Mouse (Mus musculus): ENCODE results near the gene Hpd. TPM values are rescaled to one million over a fixed set of nuclear protein-coding genes. Genes with fewer than 3 reads are reported as not detected.
A peak's percentile ranks its signal among the peaks of the same experiment; 100 is the strongest.
"Not testable (repeated sequence)": the region's sequence is repeated elsewhere in the genome, so short reads cannot be mapped to it uniquely, and the experiment has no call there.

Gene Hpd
- not detected for polyA plus RNA-seq (2021)

- ChIA-PET CTCF (no interaction called here), POLR2A (no interaction called here)
- DNase-seq (ENCODE audit: low read depth, low spot score) (no peak), ATAC-seq (no peak)
- TF ChIP-seq CTCF (IDR thresholded peaks at IDR 0.05): no peak
- peaks cover 10% of the 10 kb centered on the region for H3K27me3 ChIP-seq
- in situ Hi-C loops (cut with MboI; ENCODE audit: low pct_unique_long_range_greater_than_20kb): no loop called here
Observed at GRCm38 (mm10) chr5:123182651-123183050, at the start of gene Hpd. Gene Hpd, minus strand, starts transcription at chr5:123182727.

GRCm38 (mm10) chr5:123232180-123232579 is 49.7 kb upstream of the Hpd start:
- in situ Hi-C loops (cut with MboI; ENCODE audit: low pct_unique_long_range_greater_than_20kb): no loop called here
- ATAC-seq (no peak), DNase-seq (ENCODE audit: low read depth, low spot score) (no peak)
- ChIA-PET CTCF (interaction anchor here (3.5 kb wide), 1 partner anchor 14 kb away, joined by 12 read pairs; no protein-coding TSS in a partner anchor), POLR2A (interaction anchor here (1.2 kb wide), 1 partner anchor 124 kb away, joined by 4 read pairs; no protein-coding TSS in a partner anchor)
- TF ChIP-seq CTCF (IDR thresholded peaks at IDR 0.05): no peak
- no peaks in the 10 kb centered on the region for H3K27me3 ChIP-seq

GRCm38 (mm10) chr5:123229296-123229695 is 46.8 kb upstream of the Hpd start:
- in situ Hi-C loops (cut with MboI; ENCODE audit: low pct_unique_long_range_greater_than_20kb): loop anchor here (5.0 kb wide), 1 partner anchor 37 kb away; no protein-coding TSS in a partner anchor
- ATAC-seq (no peak), DNase-seq (ENCODE audit: low read depth, low spot score) (no peak)
- no peak for TF ChIP-seq CTCF (IDR thresholded peaks at IDR 0.05)
- ChIA-PET CTCF (interaction anchor here (0.9 to 1.5 kb wide), 2 partner anchors 10 to 16 kb away, joined by 3 read pairs; no protein-coding TSS in a partner anchor), POLR2A (no interaction called here)
- no peaks in the 10 kb centered on the region for H3K27me3 ChIP-seq

- H3K27me3 ChIP-seq: no peaks in the 10 kb centered on the region
- in situ Hi-C loops (cut with MboI; ENCODE audit: low pct_unique_long_range_greater_than_20kb): loop anchor here (5.0 kb wide), 1 partner anchor 36 kb away; no protein-coding TSS in a partner anchor
- CTCF ChIA-PET: interaction anchor here (0.9 to 1.5 kb wide), 2 partner anchors 11 to 17 kb away, joined by 3 read pairs; no protein-coding TSS in a partner anchor
- DNase-seq (ENCODE audit: low read depth, low spot score): no peak
- ATAC-seq: no peak
- POLR2A ChIA-PET: interaction anchor here (0.7 kb wide), 2 partner anchors 30 to 205 kb away, joined by 3 read pairs; no protein-coding TSS in a partner anchor
- no peak for TF ChIP-seq CTCF (IDR thresholded peaks at IDR 0.05)
Observed at GRCm38 (mm10) chr5:123228524-123228922, 46.0 kb upstream of the Hpd start.

GRCm38 (mm10) chr5:123227762-123228523 is 45.4 kb upstream of the Hpd start:
- peak; percentile 51 for ATAC-seq
- CTCF ChIA-PET: no interaction called here

GRCm38 (mm10) chr5:123226851-123227250 is 44.3 kb upstream of the Hpd start:
- in situ Hi-C loops (cut with MboI; ENCODE audit: low pct_unique_long_range_greater_than_20kb): loop anchor here (5.0 kb wide), 1 partner anchor 35 kb away; no protein-coding TSS in a partner anchor
- H3K27me3 ChIP-seq: no peaks in the 10 kb centered on the region
- ChIA-PET POLR2A (interaction anchor here (0.6 kb wide), 1 partner anchor 358 kb away, joined by 11 read pairs; no protein-coding TSS in a partner anchor), CTCF (interaction anchor here (1.2 kb wide), 1 partner anchor 15 kb away, joined by 4 read pairs; no protein-coding TSS in a partner anchor)
- DNase-seq (ENCODE audit: low read depth, low spot score) (no peak), ATAC-seq (no peak)
- TF ChIP-seq CTCF (IDR thresholded peaks at IDR 0.05): no peak

More at GRCm38 (mm10) chr5:123227762-123228523, 45.4 kb upstream of the Hpd start:
- in situ Hi-C loops (cut with MboI; ENCODE audit: low pct_unique_long_range_greater_than_20kb): loop anchor here (5.0 kb wide), 1 partner anchor 36 kb away; no protein-coding TSS in a partner anchor
- peak; percentile 87 for DNase-seq (ENCODE audit: low read depth, low spot score)
- TF ChIP-seq CTCF (IDR thresholded peaks at IDR 0.05): no peak
- no peaks in the 10 kb centered on the region for H3K27me3 ChIP-seq
- POLR2A ChIA-PET: interaction anchor here (0.7 kb wide), 2 partner anchors 31 to 206 kb away, joined by 3 read pairs; no protein-coding TSS in a partner anchor

GRCm38 (mm10) chr5:123223861-123224260 is 41.3 kb upstream of the Hpd start:
- CTCF ChIA-PET: not testable (repeated sequence)

GRCm38 (mm10) chr5:123223051-123223410 is 40.5 kb upstream of the Hpd start:
- no peaks in the 10 kb centered on the region for H3K27me3 ChIP-seq
- DNase-seq (ENCODE audit: low read depth, low spot score) (no peak), ATAC-seq (no peak)
- in situ Hi-C loops (cut with MboI; ENCODE audit: low pct_unique_long_range_greater_than_20kb): no loop called here
- ChIA-PET POLR2A (no interaction called here), CTCF (no interaction called here)
- no peak for TF ChIP-seq CTCF (IDR thresholded peaks at IDR 0.05)

More at GRCm38 (mm10) chr5:123223861-123224260, 41.3 kb upstream of the Hpd start:
- H3K27me3 ChIP-seq; DNase-seq (ENCODE audit: low read depth, low spot score); in situ Hi-C loops (cut with MboI; ENCODE audit: low pct_unique_long_range_greater_than_20kb); POLR2A ChIA-PET; ATAC-seq: not testable (repeated sequence)

GRCm38 (mm10) chr5:123222346-123223050 is 40.0 kb upstream of the Hpd start:
- ATAC-seq; DNase-seq (ENCODE audit: low read depth, low spot score); POLR2A ChIA-PET; H3K27me3 ChIP-seq; in situ Hi-C loops (cut with MboI; ENCODE audit: low pct_unique_long_range_greater_than_20kb); CTCF ChIA-PET: not testable (repeated sequence)

- in situ Hi-C loops (cut with MboI; ENCODE audit: low pct_unique_long_range_greater_than_20kb); DNase-seq (ENCODE audit: low read depth, low spot score); ATAC-seq; POLR2A ChIA-PET; H3K27me3 ChIP-seq; CTCF ChIA-PET: not testable (repeated sequence)
Observed at GRCm38 (mm10) chr5:123203591-123203990, 21.1 kb upstream of the Hpd start.
